Mouse (Mus musculus) layer of hippocampus, adult 8-10 months (tissue): Measurements from ENCODE around the gene Lrp4. TPM values are rescaled to one million over a fixed set of nuclear protein-coding genes. Genes with fewer than 3 reads are reported as not detected.
A peak's percentile ranks its signal among the peaks of the same experiment; 100 is the strongest.

ENCODE experiments used
- DNase-seq, 2 experiments: peaks; one replicate each; pipeline ENCODE4 v3.0.0; 2022; ENCODE audit warnings: low spot score in 2 of 2
- total RNA-seq, 4 experiments: library from RNA; stranded (reverse); gene quantifications; 2 replicates each; pipeline ENCODE4 v1.2.4; 2022

The Lrp4 gene
- total RNA-seq, 4 experiments from 2014 or later: 26.1 to 30.6 (median 29.4) TPM

- DNase-seq: no peak
These were observed 3.9 kb upstream of the Lrp4 start for GRCm38 (mm10) chr2:91453231-91454075.

GRCm38 (mm10) chr2:91454434-91454833 lies 2.9 kb upstream of the Lrp4 start:
- no peak for DNase-seq

- no peak for DNase-seq
These were observed 1.5 kb upstream of the Lrp4 start for GRCm38 (mm10) chr2:91455826-91456225.

GRCm38 (mm10) chr2:91456491-91457100 lies 715 bp upstream of the Lrp4 start:
- DNase-seq: no peak

- no peak for DNase-seq
These were observed 443 bp downstream of the Lrp4 start for GRCm38 (mm10) chr2:91457656-91458251.

- DNase-seq: no peak
These were observed 951 bp downstream of the Lrp4 start for GRCm38 (mm10) chr2:91458252-91458672.

GRCm38 (mm10) chr2:91458673-91459391 lies 1.5 kb downstream of the Lrp4 start:
- DNase-seq: no peak

- no peak for DNase-seq
These were observed 2.8 kb downstream of the Lrp4 start for GRCm38 (mm10) chr2:91460076-91460475.

GRCm38 (mm10) chr2:91460771-91461170 lies 3.5 kb downstream of the Lrp4 start:
- DNase-seq: no peak

GRCm38 (mm10) chr2:91461341-91461740 lies 4.0 kb downstream of the Lrp4 start:
- DNase-seq: no peak

- no peak for DNase-seq
These were observed 4.9 kb downstream of the Lrp4 start for GRCm38 (mm10) chr2:91462196-91462595.

GRCm38 (mm10) chr2:91462681-91463080 lies 5.4 kb downstream of the Lrp4 start:
- DNase-seq: no peak

- no peak for DNase-seq
These were observed 8.6 kb downstream of the Lrp4 start for GRCm38 (mm10) chr2:91465934-91466333.

- DNase-seq: no peak
These were observed 10.3 kb downstream of the Lrp4 start for GRCm38 (mm10) chr2:91467613-91468012.

- peak; percentile 65 to 81 for DNase-seq
These were observed 12.8 kb downstream of the Lrp4 start for GRCm38 (mm10) chr2:91470055-91470647.

- DNase-seq: no peak
These were observed 17.0 kb downstream of the Lrp4 start for GRCm38 (mm10) chr2:91474358-91474757.

- no peak for DNase-seq
These were observed 18.5 kb downstream of the Lrp4 start for GRCm38 (mm10) chr2:91475791-91476190.

GRCm38 (mm10) chr2:91476251-91476661 lies 18.9 kb downstream of the Lrp4 start:
- DNase-seq: no peak

- DNase-seq: no peak
These were observed 19.5 kb downstream of the Lrp4 start for GRCm38 (mm10) chr2:91476841-91477240.

- no peak for DNase-seq
These were observed 23.1 kb downstream of the Lrp4 start for GRCm38 (mm10) chr2:91480399-91480801.

- peak; percentile 61 to 66 for DNase-seq
These were observed 23.6 kb downstream of the Lrp4 start for GRCm38 (mm10) chr2:91480805-91481514.
